Mouse (Mus musculus) heart, embryonic 14.5 days (tissue): ENCODE measurements around the gene Porcn. TPM values are rescaled to one million over a fixed set of nuclear protein-coding genes. Genes with fewer than 3 reads are reported as not detected.

Experiments used
- ATAC-seq: fragments of 200-750 bp; cut with Nextera tagmentation; 2 replicates; pipeline ENCODE4 v1.8.0; 2017; ENCODE audit warnings: low read depth, moderate TSS enrichment; ENCODE audit not compliant: insufficient number of reproducible peaks, insufficient read depth, low FRiP score
- H3K27ac ChIP-seq, 2 experiments: fragments of 200-500 bp in 1 of 2; fragments of 300-500 bp in 1 of 2; sonication (generic) in 1 of 2; replicated peaks in 1 of 2; 2 replicates each; pipeline ENCODE4 v1.5.1; 2012 to 2014; ENCODE audit warnings: low read depth in 2 of 2, low read length in 2 of 2, control low read depth in 1 of 2, mild to moderate bottlenecking in 1 of 2, mixed read lengths in 1 of 2; ENCODE audit not compliant: control insufficient read depth in 1 of 2, insufficient read depth in 1 of 2
- H3K27me3 ChIP-seq: fragments of 300-500 bp; sonication (generic); 2 replicates; pipeline ENCODE4 v1.6.1; 2014; ENCODE audit warnings: mild to moderate bottlenecking, low read length, control low read depth; ENCODE audit not compliant: control insufficient read depth, insufficient read depth
- H3K36me3 ChIP-seq: fragments of 300-500 bp; sonication (generic); 2 replicates; pipeline ENCODE4 v1.6.1; 2014; ENCODE audit warnings: mild to moderate bottlenecking, control low read depth, low read length, mixed read lengths; ENCODE audit not compliant: control insufficient read depth, insufficient read depth
- H3K4me1 ChIP-seq, 2 experiments: fragments of 200-500 bp in 1 of 2; fragments of 300-500 bp in 1 of 2; sonication (generic) in 1 of 2; 2 replicates each; pipeline ENCODE4 v1.6.1; 2012 to 2014; ENCODE audit warnings: low read length in 2 of 2, control low read depth in 1 of 2, mixed read lengths in 1 of 2; ENCODE audit not compliant: control insufficient read depth in 2 of 2, insufficient read depth in 2 of 2
- H3K4me2 ChIP-seq: fragments of 300-500 bp; sonication (generic); 2 replicates; pipeline ENCODE4 v1.6.1; 2014; ENCODE audit warnings: mild to moderate bottlenecking, low read length
- H3K4me3 ChIP-seq, 2 experiments: fragments of 200-500 bp in 1 of 2; fragments of 300-500 bp in 1 of 2; sonication (generic) in 1 of 2; 2 replicates each; pipeline ENCODE4 v1.5.1; 2012 to 2014; ENCODE audit warnings: low read length in 2 of 2, mild to moderate bottlenecking in 2 of 2, control low read depth in 1 of 2, low read depth in 1 of 2, moderate library complexity in 1 of 2; ENCODE audit not compliant: control insufficient read depth in 1 of 2, insufficient read depth in 1 of 2
- H3K9ac ChIP-seq: fragments of 300-500 bp; sonication (generic); 2 replicates; pipeline ENCODE4 v1.6.1; 2014; ENCODE audit warnings: mild to moderate bottlenecking, low read length
- H3K9me3 ChIP-seq: fragments of 300-500 bp; sonication (generic); 2 replicates; pipeline ENCODE4 v1.6.1; 2016; ENCODE audit warnings: low read length, control low read depth; ENCODE audit not compliant: control insufficient read depth
- WGBS: fragments of 180-500 bp; shearing (Covaris S2); extraction: QIAGEN DNeasy Blood & Tissue Kit; methylation state at CpG from one replicate; pipeline ENCODE4 v1.1.7; 2014; 5-methylcytosine and 5-hydroxymethylcytosine counted together
- polyA plus RNA-seq: library from polyadenylated mRNA; unstranded; fragments of >200 nt; fragmentation: Nextera tagmentation; extraction: Ambion mirVana; gene quantifications from 2 replicates; pipeline ENCODE4 v1.2.1, GENCODE M21; 2014

The Porcn gene
- polyA plus RNA-seq, 1 experiment from 2014 or later = 4.2 TPM

DNA sequence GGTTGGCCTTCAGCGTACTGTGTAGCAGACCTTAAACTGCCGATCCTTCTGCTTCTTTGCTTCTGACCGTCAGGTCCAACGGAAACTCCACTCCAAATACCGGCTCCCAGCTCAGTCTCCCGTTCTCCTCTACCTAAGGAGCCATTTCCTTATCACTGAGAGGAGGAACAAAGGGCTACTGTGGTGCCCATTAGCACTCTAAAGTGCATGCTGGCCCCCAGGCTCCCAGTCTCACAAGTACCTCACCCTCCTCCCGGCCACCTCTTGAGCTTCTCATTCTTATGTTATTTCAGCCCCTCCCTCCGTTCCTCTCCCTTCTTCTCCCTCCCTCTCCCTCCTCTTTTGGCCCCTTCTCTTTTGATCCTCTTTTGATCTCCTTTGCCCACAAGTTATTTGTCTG is 13.3 kb upstream of the Porcn start:
- H3K4me2 ChIP-seq = no peak overlapping the region
- H3K36me3 ChIP-seq = no peaks in the 10 kb centered on the region
- H3K27ac ChIP-seq = no peak overlapping the region
- no peaks in the 10 kb centered on the region for H3K9me3 ChIP-seq
- H3K9ac ChIP-seq = no peak overlapping the region
- 33% methylated on average over 8 of the region's 8 CpGs for WGBS
- no peak for ATAC-seq
- no peaks in the 10 kb centered on the region for H3K27me3 ChIP-seq
- H3K4me1 ChIP-seq = 0 out of 4 replicates have a peak, but pooled peaks cover 0 to 2% of the 10 kb centered on the region in 2 experiments
- H3K4me3 ChIP-seq = no peak overlapping the region

DNA sequence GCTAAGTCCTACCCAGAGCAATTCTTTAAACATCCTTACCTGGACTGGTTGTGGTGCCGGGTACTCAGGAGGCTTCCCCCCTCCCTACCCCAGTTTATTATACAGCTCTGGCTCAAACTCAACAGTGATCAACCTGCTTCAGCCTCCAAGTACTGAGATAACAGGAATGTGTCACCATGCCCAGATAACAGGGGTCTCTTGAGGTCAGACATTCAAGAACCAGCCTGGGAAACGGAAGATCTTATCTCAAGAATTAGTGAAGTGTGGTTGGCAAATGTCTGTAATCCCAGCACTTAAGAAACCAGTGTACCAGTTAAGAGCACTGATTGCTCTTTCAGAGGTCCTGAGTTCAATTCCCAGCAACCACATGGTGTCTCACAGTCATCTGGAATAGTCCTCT is 11.8 kb upstream of the Porcn start:
- Histone ChIP-seq H3K36me3 (no peaks in the 10 kb centered on the region), H3K4me1 (0 out of 4 replicates have a peak, but pooled peaks cover 0 to 2% of the 10 kb centered on the region in 2 experiments), H3K4me3 (no peak overlapping the region), H3K4me2 (no peak overlapping the region), H3K9ac (no peak overlapping the region), H3K27ac (no peak overlapping the region), H3K9me3 (no peaks in the 10 kb centered on the region), H3K27me3 (no peaks in the 10 kb centered on the region)
- ATAC-seq = no peak
- WGBS = 39% methylated on average over 2 of the region's 2 CpGs

DNA sequence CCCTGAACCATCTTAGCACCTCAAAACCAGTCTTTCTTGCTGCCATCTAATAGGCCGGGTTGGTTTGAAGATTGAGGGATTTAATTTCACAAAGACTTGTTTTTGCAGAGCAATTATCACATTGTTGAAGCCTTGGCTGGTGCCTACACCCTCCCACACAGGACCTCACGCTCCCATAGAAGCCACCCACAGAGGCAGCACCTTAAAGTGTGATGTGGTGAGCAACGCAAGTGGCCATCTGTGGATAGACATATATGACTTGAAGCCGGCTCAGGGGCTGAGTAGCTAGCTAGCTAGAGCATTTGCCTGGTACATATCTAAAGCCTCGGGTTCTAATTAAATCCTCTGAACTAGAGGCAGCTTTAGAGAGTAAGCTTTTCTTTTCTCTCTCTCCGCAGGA is 11.1 kb upstream of the Porcn start:
- ATAC-seq = no peak
- Histone ChIP-seq H3K9me3 (no peaks in the 10 kb centered on the region), H3K9ac (no peak overlapping the region), H3K27ac (no peak overlapping the region), H3K36me3 (no peaks in the 10 kb centered on the region), H3K4me2 (no peak overlapping the region), H3K4me3 (no peak overlapping the region), H3K4me1 (0 out of 4 replicates have a peak, but pooled peaks cover 0 to 2% of the 10 kb centered on the region in 2 experiments), H3K27me3 (no peaks in the 10 kb centered on the region)
- WGBS = 31% methylated on average over 6 of the region's 6 CpGs

DNA sequence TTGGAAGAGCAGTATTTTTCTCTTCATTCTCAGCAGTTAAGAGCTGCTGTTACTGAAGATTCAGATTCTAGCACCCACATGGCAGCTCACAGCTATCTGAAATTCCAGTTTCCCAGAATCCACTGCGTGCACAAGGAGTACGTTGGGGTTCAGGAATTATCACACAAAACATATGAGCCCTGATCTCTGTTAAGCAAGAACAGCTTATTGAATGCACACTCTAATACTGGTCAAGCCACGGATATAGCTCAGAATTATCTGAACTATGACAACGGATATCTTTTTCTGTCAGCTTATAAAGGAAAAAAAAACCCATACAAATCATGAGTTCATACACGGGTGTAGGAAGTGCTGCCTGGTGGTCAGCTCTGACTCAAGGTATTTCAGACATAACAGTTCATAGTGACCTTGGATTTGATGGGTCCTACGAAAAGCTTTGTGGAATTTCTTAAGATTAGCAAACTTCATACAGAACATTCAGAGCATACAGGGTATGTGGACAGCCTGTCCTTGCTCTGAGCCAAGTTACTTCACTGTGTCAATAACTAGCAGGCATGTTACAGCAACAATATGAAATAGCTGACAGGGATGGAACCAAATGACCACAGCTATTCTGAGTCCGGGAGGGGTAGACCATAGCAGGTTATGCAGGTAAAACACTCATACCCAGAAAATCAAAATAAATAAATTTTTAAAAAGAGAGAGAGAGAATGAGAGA is 5.3 kb upstream of the Porcn start:
- ATAC-seq = no peak
- no peaks in the 10 kb centered on the region for H3K36me3 ChIP-seq
- no peak overlapping the region for H3K4me3 ChIP-seq
- no peaks in the 10 kb centered on the region for H3K9me3 ChIP-seq
- no peak overlapping the region for H3K27ac ChIP-seq
- no peak overlapping the region for H3K4me2 ChIP-seq
- H3K9ac ChIP-seq = no peak overlapping the region
- no peaks in the 10 kb centered on the region for H3K27me3 ChIP-seq
- 66% methylated on average over 7 of the region's 7 CpGs for WGBS
- no peaks in the 10 kb centered on the region for H3K4me1 ChIP-seq

DNA sequence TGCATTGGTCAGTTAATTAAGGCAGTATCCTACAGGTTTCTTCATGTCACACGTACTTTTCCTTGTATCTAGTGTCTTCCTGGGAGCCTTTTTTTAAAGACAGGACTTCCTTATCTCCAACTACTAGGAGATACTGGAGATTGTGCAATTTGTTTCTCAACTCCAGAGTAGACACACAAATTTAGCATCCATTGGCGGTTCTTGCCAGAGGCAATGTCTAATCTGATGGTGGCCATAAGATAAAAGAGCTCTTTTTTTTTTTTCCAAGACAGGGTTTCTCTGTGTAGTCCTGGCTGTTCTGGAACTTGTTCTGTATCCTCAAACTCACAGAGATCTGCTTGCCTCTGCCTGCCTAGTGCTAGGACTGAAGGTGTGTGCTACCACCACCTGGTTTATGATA is 3.4 kb upstream of the Porcn start:
- no peak overlapping the region for H3K4me2 ChIP-seq
- ATAC-seq = no peak
- H3K27me3 ChIP-seq = no peaks in the 10 kb centered on the region
- no peaks in the 10 kb centered on the region for H3K9me3 ChIP-seq
- H3K9ac ChIP-seq = no peak overlapping the region
- H3K36me3 ChIP-seq = no peaks in the 10 kb centered on the region
- H3K4me3 ChIP-seq = no peak overlapping the region
- H3K4me1 ChIP-seq = no peaks in the 10 kb centered on the region
- WGBS = 40% methylated on average over 2 of the region's 2 CpGs
- H3K27ac ChIP-seq = no peak overlapping the region

DNA sequence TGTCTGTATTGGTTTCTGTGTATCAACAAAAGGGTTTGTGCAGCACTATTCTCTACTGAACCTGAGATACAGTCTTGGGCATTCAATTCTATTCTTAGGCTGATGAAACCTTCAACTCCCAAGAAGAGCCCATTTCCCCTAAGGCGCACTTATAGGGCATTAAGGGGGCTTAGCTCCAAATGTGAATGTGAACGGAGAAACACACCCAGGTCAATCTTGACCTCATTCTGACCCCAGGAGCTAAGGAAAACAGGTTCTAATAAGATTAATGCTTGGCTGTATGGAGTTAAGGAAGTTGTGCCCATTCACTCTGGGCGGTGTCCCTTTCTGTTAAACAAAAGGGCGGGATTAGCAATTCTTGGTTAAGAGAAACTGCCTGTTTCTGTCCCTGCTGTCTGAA is 899 bp upstream of the Porcn start:
- peak overlapping the region; percentile 77 for H3K4me2 ChIP-seq
- H3K9ac ChIP-seq = no peak overlapping the region
- H3K27ac ChIP-seq = no peak overlapping the region
- H3K4me1 ChIP-seq = no peaks in the 10 kb centered on the region
- no peak overlapping the region for H3K4me3 ChIP-seq
- no peaks in the 10 kb centered on the region for H3K36me3 ChIP-seq
- no peak for ATAC-seq
- no peaks in the 10 kb centered on the region for H3K27me3 ChIP-seq
- H3K9me3 ChIP-seq = no peaks in the 10 kb centered on the region
- WGBS = 26% methylated on average over 4 of the region's 4 CpGs

DNA sequence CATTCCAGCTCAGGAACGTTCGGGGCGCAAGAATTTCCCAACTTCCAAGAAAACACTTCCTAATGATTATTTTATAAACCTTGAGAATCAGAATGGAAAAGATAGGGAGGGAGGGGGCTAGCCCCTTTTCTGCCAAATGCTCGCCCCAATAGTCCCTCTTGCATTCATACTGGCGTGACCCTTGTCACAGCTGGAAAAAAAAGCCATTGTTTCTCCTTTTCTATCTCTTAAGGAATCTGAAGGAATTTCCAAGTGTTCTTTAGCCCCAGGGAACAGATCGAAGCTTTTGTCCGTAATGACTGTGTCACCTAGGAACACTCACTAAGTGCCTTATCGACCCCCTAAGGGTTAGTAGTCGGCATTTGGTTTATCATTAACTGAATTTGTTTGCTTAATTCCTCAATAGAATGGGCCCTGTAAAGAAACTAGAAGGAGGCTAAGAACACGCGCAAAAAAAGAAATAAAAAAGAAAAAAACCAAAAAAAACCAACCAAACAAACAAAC is 421 bp upstream of the Porcn start:
- WGBS = 14% methylated on average over 11 of the region's 11 CpGs
- no peaks in the 10 kb centered on the region for H3K27me3 ChIP-seq
- no peaks in the 10 kb centered on the region for H3K4me1 ChIP-seq
- H3K4me2 ChIP-seq = peak overlapping the region; percentile 77
- no peak for ATAC-seq
- no peak overlapping the region for H3K27ac ChIP-seq
- peak overlapping the region; percentile 47 to 65 for H3K4me3 ChIP-seq
- H3K36me3 ChIP-seq = no peaks in the 10 kb centered on the region
- H3K9me3 ChIP-seq = no peaks in the 10 kb centered on the region
- H3K9ac ChIP-seq = no peak overlapping the region

DNA sequence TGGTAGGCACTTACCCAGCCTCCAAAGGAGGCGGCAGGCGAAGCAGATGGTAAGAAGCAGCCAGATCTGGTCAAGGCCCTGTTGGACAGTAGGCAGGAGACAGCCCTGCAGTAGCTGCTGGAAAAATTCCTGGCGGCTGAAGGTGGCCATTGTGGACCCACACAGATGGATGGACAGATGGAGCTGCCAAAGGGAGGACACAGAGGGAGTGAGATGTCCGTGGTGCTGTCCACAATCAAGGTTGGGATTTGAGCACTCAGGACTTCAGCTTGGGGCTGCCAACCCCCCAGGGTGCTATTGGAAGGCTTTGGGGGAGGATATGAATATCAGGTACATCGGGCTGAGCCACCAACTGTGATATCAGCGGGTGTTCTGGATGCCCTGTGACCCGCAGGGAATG is 774 bp downstream of the Porcn start:
- Histone ChIP-seq H3K9ac (no peak overlapping the region; the same call in 1 of the 2 replicates), H3K27me3 (no peaks in the 10 kb centered on the region), H3K36me3 (no peaks in the 10 kb centered on the region), H3K4me1 (no peaks in the 10 kb centered on the region), H3K4me2 (peak overlapping the region; percentile 77), H3K4me3 (peak overlapping the region in 1 of 2 experiments; percentile 47; a peak in 2 of 4 replicates), H3K27ac (no peak overlapping the region), H3K9me3 (no peaks in the 10 kb centered on the region)
- no peak for ATAC-seq
- WGBS = 40% methylated on average over 7 of the region's 7 CpGs
